Mouse (Mus musculus): Measurements from ENCODE around the gene Ktn1. TPM values are rescaled to one million over a fixed set of nuclear protein-coding genes. Genes with fewer than 3 reads are reported as not detected.

Gene Ktn1
- total RNA-seq (2021): 100 to 1,000 TPM; 198 to 209 TPM
- long read RNA-seq, experiment 1, full-length matches to known transcripts: 20 of 371 reads
- long read RNA-seq, experiment 1, partial matches to known transcripts: 32 of 371 reads
- long read RNA-seq, experiment 1, other reads (novel, unspliced or antisense): 319 of 371 reads
- long read RNA-seq, experiment 2, full-length matches to known transcripts: 13 of 320 reads
- long read RNA-seq, experiment 2, partial matches to known transcripts: 18 of 320 reads
- long read RNA-seq, experiment 2, other reads (novel, unspliced or antisense): 289 of 320 reads

- H3K27ac ChIP-seq: peak within 1 kb of the TSS; percentile 98
- TF ChIP-seq CTCF (IDR thresholded peaks at IDR 0.05): no peak
- intact Hi-C loops (cut with DNase I): no loop called here
- H3K4me3 ChIP-seq: peak within 1 kb of the TSS; percentile 97
- DNase-seq: no peak
Observed at GRCm38 (mm10) chr14:47648218-47648617, at the start of gene Ktn1. Ktn1 (plus strand) TSS chr14:47648448.

GRCm38 (mm10) chr14:47613254-47613653 lies 35.0 kb upstream of the Ktn1 start:
- Histone ChIP-seq H3K27ac (no peak overlapping the region), H3K4me3 (no peak overlapping the region)
- intact Hi-C loops (cut with DNase I): no loop called here
- DNase-seq: no peak
- TF ChIP-seq CTCF (IDR thresholded peaks at IDR 0.05): no peak

GRCm38 (mm10) chr14:47618891-47619290 lies 29.4 kb upstream of the Ktn1 start:
- intact Hi-C loops (cut with DNase I): no loop called here
- no peak overlapping the region for H3K27ac ChIP-seq
- H3K4me3 ChIP-seq: no peak overlapping the region
- no peak for TF ChIP-seq CTCF (IDR thresholded peaks at IDR 0.05)
- no peak for DNase-seq

GRCm38 (mm10) chr14:47621901-47622300 lies 26.3 kb upstream of the Ktn1 start:
- no peak overlapping the region for H3K4me3 ChIP-seq
- intact Hi-C loops (cut with DNase I): no loop called here
- no peak for TF ChIP-seq CTCF (IDR thresholded peaks at IDR 0.05)
- no peak overlapping the region for H3K27ac ChIP-seq
- no peak for DNase-seq

- TF ChIP-seq CTCF (IDR thresholded peaks at IDR 0.05): no peak
- no peak for DNase-seq
- intact Hi-C loops (cut with DNase I): no loop called here
Observed at GRCm38 (mm10) chr14:47624837-47625236, 23.4 kb upstream of the Ktn1 start.

GRCm38 (mm10) chr14:47626143-47626542 lies 22.1 kb upstream of the Ktn1 start:
- TF ChIP-seq CTCF (IDR thresholded peaks at IDR 0.05): no peak
- Histone ChIP-seq H3K27ac (no peak overlapping the region), H3K4me3 (no peak overlapping the region)
- no peak for DNase-seq
- intact Hi-C loops (cut with DNase I): no loop called here

More at GRCm38 (mm10) chr14:47624837-47625236, 23.4 kb upstream of the Ktn1 start:
- H3K27ac ChIP-seq: no peak overlapping the region
- H3K4me3 ChIP-seq: no peak overlapping the region

DNA sequence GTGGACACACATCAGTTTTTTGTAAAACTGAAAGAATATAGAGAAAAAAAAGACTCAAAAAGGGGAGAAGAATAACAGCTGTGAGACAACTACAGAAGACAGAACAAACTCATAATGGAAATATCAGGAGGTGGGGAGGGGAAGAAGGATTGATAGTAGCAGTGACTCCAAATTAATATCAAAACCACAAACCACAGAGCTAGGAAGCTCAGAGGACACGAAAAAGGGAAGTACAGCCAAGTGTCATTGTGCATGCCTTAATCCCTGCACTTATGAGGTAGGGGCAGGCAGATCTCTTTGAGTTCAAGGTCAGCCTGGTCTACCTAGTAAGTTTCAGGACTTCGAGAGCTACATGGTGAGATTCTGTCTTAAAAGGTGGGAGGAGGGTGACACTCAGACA lies 21.4 kb upstream of the Ktn1 start:
- TF ChIP-seq CTCF (IDR thresholded peaks at IDR 0.05): no peak
- H3K4me3 ChIP-seq: no peak overlapping the region
- DNase-seq: no peak
- intact Hi-C loops (cut with DNase I): no loop called here
- no peak overlapping the region for H3K27ac ChIP-seq

DNA sequence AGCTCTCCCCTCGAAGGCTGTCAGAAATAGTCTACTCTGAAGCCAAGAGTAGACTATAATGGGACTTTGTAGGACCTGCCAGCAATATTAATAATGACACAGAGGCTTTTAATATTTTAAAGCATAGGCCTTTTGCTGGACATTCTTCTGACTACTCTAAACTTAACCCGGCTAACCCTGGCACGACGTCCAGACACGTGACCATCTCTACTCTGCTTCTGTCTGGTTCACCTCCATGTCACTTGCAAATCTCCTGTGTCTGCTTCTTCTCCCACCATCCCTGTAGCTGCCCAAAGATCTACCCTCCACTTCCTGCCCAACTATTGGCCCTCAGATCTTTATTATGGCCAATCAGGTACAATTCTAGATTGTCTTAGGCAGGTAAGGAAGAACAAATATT lies 20.9 kb upstream of the Ktn1 start:
- Histone ChIP-seq H3K4me3 (no peak overlapping the region), H3K27ac (no peak overlapping the region)
- no peak for TF ChIP-seq CTCF (IDR thresholded peaks at IDR 0.05)
- no peak for DNase-seq
- intact Hi-C loops (cut with DNase I): no loop called here

DNA sequence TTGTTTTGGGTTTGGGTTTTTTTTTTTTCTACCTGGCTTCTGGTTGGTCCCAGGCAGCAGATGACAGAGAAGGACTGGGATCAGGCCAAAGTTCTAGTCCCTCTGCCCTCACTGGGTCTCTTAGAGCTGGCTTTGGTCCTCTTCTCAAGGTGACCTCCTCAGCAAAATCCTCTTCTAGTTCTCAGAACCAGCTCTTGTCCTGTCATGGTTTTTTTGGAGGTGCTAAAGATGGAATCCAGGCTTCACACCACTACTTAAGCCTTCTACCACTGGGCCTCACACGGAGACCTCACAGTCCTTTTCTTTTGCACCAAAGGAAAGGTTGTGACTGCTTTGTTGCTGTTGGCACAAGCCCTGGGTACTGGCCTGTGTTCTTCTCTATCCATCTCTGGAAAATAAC lies 15.8 kb upstream of the Ktn1 start:
- DNase-seq: no peak
- Histone ChIP-seq H3K27ac (no peak overlapping the region), H3K4me3 (no peak overlapping the region)
- intact Hi-C loops (cut with DNase I): no loop called here
- no peak for TF ChIP-seq CTCF (IDR thresholded peaks at IDR 0.05)

- Histone ChIP-seq H3K27ac (no peak overlapping the region), H3K4me3 (peak overlapping the region; percentile 31)
- peak; percentile 23 for DNase-seq
- no peak for TF ChIP-seq CTCF (IDR thresholded peaks at IDR 0.05)
- intact Hi-C loops (cut with DNase I): no loop called here
Observed at GRCm38 (mm10) chr14:47634410-47634809, 13.8 kb upstream of the Ktn1 start.

- no peak for DNase-seq
- no peak for TF ChIP-seq CTCF (IDR thresholded peaks at IDR 0.05)
- Histone ChIP-seq H3K27ac (no peak overlapping the region), H3K4me3 (no peak overlapping the region)
- intact Hi-C loops (cut with DNase I): no loop called here
Observed at GRCm38 (mm10) chr14:47634846-47635245, 13.4 kb upstream of the Ktn1 start.

DNA sequence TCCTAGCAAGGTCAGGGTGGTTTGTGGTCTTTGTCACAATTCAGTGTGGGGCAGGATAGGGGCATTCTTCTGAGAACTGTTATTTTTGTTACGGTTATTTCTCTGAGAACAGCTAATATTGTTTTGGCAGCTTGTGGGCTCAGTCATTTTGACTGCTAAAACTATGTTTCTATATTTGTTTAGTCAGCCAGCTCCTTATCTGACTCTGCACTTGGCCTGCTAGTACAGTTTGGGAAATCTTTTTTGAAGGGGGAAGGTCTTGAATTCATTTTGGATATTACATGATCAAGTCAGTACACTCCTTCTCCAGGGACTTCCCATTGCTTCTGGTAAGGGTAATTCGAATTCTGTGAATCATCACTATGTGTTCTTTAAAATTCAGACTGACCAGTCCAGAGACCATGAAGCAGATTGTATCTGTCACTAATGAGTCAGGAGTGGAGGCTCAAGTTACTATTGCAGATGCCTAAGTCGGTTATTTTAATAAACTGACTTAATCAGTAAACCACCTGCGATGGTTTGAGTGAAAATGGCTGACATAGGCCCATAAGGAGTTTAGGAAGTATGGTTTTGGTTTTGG lies 9.8 kb upstream of the Ktn1 start:
- TF ChIP-seq CTCF (IDR thresholded peaks at IDR 0.05): no peak

GRCm38 (mm10) chr14:47645620-47646019 lies 2.6 kb upstream of the Ktn1 start:
- no peak for DNase-seq
- intact Hi-C loops (cut with DNase I): no loop called here
- Histone ChIP-seq H3K27ac (no peak overlapping the region), H3K4me3 (no peak overlapping the region)
- TF ChIP-seq CTCF (IDR thresholded peaks at IDR 0.05): no peak

More for the DNA sequence above, 9.8 kb upstream of the Ktn1 start:
- Histone ChIP-seq H3K27ac (no peak overlapping the region), H3K4me3 (no peak overlapping the region)
- intact Hi-C loops (cut with DNase I): no loop called here
- no peak for DNase-seq

DNA sequence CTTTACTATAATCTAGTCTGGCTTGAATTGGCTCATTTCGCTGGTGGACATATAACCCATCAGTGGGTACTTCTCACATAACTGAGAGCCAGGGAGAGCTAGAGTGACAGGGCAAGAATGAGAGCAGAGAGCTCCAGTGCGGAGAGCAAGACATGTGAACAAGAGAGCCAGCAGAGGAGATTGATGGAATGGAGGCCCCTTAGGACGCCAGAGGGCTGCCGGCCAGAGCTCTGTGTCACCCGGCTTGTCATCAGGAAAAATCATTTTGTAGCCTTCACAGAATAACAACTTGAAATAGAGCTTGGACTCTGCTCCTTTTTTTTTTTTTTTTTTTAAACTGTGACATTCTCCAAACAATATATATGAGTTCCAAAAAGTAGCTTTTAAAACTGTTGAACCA lies 2.0 kb upstream of the Ktn1 start:
- TF ChIP-seq CTCF (IDR thresholded peaks at IDR 0.05): no peak
- DNase-seq: peak; percentile 31
- intact Hi-C loops (cut with DNase I): no loop called here
- no peak overlapping the region for H3K4me3 ChIP-seq
- no peak overlapping the region for H3K27ac ChIP-seq

Measured in gastrocnemius, adult 2 months (tissue).